Mouse (Mus musculus) layer of hippocampus, postnatal 14 days (tissue): ENCODE measurements around the gene Egfem1. TPM values are rescaled to one million over a fixed set of nuclear protein-coding genes. Genes with fewer than 3 reads are reported as not detected.

Experiments used
- DNase-seq, 2 experiments: peaks; one replicate each; pipeline ENCODE4 v3.0.0; 2021 to 2022; ENCODE audit warnings: low spot score in 2 of 2, mixed read lengths in 1 of 2
- total RNA-seq, 2 experiments: library from RNA; stranded (reverse); gene quantifications; 2 replicates each; pipeline ENCODE4 v1.2.3; 2021

The Egfem1 gene
- total RNA-seq, 2 experiments from 2014 or later: 27.4 to 27.7 TPM

DNA sequence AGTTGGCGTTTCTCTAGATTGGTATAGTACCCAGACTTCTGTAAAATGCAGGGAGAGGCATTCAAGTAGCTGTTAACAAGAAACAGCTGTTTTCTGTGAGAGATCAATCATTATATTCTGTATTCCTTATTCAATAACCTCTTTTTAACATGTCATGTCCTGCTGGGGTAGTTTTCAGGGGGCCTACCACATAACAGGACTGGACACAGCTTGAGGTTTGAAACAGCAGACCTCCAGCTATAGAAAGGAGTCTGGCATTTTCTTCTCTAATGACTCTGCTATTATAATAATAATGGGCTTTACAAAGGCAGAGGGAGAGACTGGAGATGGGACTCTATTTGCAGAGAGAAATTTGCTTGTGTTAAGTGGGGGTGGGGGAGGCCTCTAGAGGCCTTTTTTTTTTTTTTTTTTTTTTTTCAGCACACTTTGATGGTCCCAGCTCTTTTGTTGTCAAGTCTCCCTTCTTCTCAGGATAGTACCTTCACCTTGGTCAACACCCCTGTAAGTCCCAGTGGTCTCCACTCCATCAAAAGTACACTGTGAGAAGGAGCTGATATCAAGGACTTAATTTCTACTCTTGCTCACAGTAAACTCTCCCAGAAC lies 459.8 kb downstream of the Egfem1 start:
- no peak for DNase-seq

DNA sequence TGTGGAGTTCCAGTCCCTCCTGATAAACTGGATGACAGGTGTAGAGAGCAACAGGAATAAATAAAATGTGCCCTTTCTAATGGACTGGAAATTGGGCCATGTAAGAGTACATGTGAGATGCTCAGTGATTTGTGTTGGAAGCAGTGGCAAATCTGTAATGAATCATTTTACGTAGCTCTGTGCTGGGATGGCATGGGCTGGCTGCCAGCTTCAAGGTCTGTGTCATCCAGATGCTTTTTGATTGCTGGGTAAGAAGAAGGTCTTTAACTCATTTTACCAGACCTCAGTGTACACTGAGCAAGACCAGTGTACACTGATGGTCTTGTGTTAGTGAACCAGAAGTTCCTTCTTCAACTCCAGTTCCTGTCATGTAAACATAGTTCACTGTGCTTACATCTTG lies 462.2 kb downstream of the Egfem1 start:
- DNase-seq: no peak

DNA sequence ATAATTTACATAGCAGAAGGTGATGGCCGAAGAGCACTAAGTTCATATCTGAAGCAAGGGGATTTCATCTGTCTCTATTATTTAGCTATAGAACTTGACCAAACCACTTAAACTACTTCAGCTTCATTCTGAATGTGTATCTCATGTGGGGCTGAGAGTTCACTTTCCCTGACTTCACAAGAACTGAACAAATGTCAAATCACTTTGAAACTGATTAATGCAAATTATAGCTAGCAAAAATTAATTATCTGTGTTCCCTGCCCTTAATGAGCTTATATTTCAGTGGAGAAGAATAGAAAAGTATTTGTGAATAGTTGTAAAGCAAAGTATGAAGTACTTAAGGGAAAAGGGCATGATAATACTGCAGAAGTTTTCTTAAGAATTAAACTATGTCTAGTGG lies 481.3 kb downstream of the Egfem1 start:
- DNase-seq: no peak

- DNase-seq: peak in 1 of 2 experiments; percentile 48
These were observed 496.4 kb downstream of the Egfem1 start for GRCm38 (mm10) chr3:29578055-29578860.

DNA sequence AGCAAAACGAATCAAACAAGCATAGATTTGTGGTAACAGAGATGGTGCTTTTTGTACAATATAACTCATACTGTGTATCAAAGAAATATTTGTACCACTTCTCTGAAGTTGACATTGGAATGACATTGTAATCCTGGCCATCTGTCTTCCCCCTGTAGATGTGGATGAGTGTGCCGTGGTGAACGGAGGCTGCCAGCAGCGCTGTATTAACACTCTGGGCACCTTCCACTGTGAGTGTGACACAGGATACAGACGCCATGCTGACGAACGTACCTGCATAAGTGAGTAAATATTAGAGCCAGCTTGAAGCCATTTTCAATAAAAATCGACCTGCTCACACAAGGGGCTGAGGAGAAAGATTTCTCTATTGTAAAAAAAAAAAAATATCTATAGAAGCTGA lies 500.9 kb downstream of the Egfem1 start:
- no peak for DNase-seq

DNA sequence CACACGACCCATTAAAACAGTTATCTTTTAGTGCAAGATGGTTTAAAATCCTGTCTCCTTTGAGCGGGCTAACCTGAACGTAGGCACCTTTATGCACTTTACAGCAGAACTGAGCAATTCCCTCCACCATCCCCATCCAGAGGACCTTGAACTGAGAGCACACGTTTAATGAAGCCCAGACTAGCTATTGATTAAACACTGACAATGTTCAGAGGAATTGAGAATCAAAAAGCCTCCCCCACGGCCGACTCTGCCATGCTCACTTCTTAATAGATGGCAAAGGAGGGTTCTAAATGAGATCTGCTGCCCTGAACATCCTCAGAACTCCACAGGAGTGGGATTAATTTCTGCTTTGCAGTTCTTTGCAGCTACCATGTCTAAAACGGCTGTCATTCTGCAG lies 520.3 kb downstream of the Egfem1 start:
- no peak for DNase-seq

- DNase-seq: peak; percentile 21 to 50
These were observed 526.9 kb downstream of the Egfem1 start for GRCm38 (mm10) chr3:29608713-29609112.

GRCm38 (mm10) chr3:29609174-29609573 lies 527.4 kb downstream of the Egfem1 start:
- DNase-seq: no peak

DNA sequence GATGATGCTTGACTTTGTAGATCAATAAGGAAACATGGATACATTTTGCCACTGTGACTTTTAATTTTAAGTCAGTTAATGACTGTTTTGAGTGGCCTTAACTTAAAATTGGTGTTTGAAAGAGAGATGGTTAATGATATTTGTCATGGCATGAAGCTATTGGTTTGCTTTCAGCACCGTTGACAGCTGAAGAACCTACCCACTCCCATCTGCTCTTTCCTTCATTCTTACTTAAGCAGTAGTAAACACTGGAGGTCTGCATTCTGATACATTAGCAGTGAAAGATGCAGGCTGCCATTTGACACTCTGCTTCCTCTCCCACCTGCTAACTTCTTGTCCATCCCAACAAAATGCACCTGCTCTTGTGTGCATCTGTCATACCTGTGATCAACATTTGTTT lies 537.8 kb downstream of the Egfem1 start:
- peak in 1 of 2 experiments; percentile 29 for DNase-seq

DNA sequence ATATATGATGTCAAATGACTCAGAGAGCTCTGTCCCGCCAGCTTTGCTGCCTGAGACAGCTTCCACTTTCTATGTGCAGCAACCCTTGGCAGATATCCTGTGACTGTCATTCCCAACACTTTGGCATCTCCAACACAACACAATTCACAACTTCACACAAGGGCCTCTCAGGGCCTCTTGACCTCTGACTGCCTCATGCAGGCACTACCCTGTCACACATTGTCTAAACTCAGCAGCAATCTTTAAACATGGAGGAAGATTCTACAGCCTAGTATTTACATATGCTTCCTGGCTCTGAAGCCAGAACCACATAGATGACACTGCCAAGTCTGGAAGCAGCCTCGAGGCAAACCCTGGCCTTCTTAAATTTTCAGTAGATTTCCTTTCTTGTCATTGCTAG lies 558.0 kb downstream of the Egfem1 start:
- DNase-seq: no peak

DNA sequence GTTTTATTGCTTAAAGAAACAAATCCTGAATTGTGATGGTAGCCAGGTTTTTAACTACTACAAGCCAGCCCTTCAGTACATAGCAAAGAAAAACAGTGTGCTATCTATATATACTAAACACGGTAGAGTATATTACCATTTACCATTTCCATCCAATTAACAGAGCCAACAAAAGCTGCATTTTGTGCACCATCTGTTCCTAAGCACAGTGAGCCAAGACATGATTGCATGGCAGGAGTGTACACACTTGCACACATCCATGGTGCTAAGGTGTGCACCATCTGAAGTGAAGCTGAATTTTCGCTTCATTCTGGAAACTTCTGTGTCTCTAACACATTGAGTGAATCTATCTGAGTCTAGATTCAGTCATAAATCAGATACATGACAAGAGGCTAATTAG lies 585.0 kb downstream of the Egfem1 start:
- no peak for DNase-seq

GRCm38 (mm10) chr3:29689367-29690285 lies 607.8 kb downstream of the Egfem1 start:
- DNase-seq: peak in 1 of 2 experiments; percentile 70

- no peak for DNase-seq
These were observed 619.3 kb downstream of the Egfem1 start for GRCm38 (mm10) chr3:29701126-29701525.

DNA sequence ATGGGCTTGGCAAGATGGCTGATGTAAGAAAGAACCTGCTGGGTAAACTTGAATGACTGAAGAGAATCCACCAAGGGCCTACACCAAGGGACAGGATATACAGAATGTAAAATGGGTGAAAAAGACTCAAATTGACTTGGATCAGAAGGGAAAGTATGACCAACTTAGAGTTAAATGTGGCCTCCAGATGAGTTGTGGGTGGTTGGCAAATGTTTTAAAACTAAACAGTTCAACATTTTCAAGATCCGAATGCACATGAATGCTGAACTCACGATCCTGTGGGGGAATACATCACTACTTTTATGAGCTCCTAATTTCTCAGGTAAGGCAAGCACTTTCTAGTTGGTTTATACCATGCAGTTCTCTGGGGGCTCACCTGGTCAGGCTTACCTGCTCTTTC lies 625.0 kb downstream of the Egfem1 start:
- no peak for DNase-seq

DNA sequence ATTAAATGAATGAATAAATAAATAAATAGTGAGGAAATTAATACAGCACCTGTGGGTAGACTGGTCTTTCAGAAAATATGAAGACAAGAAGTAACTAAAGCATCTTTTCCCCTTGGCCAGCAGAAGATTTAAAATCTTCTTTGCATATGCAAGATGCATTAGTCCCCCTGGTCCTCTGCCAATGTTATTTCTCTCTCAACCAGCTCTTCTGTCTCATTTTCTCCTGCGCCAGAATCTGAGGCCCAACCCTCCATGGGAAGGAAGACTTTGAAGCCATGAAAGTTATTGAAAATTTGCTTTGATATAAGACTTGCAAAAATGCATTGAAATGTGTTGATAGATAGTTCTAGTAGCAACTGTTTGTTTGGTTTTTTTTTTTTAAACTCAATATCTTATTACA lies 625.6 kb downstream of the Egfem1 start:
- DNase-seq: no peak

GRCm38 (mm10) chr3:29726376-29726967 lies 644.6 kb downstream of the Egfem1 start:
- DNase-seq: peak in 1 of 2 experiments; percentile 73

DNA sequence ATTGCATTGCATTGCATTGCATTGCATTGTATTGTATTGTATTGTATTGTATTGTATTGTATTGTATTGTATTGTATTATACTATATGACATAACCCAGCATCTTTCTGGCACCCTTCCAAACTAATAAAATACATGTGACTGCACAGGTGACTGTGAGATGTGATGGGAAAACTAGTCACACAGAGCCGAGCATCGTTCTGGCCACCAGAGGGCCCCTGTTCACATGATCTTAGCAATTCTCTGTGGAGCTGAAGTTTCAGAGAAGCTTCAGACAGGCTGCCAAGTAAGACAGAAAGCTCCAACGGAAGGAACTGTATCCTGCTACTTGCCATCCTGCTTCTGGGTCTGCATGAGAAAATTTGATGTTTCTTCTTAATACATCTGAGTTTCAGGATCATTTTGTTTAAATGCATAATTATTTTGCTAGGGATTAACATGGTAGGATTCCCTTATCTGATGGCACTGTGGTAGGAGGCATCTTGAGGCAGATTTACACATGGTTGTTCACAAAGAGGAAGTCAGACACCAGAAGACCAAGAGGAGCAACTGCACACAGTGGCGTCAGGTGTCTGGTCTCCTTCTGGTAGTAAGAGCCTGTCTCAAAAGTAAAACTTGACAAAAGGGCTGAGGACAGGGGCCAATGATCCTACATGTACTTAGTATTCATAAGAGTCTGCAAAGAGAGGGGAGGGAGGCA lies 648.4 kb downstream of the Egfem1 start:
- DNase-seq: peak in 1 of 2 experiments; percentile 34

GRCm38 (mm10) chr3:29731509-29731908 lies 649.7 kb downstream of the Egfem1 start:
- DNase-seq: no peak

- DNase-seq: no peak
These were observed 650.8 kb downstream of the Egfem1 start for GRCm38 (mm10) chr3:29732626-29733025.

DNA sequence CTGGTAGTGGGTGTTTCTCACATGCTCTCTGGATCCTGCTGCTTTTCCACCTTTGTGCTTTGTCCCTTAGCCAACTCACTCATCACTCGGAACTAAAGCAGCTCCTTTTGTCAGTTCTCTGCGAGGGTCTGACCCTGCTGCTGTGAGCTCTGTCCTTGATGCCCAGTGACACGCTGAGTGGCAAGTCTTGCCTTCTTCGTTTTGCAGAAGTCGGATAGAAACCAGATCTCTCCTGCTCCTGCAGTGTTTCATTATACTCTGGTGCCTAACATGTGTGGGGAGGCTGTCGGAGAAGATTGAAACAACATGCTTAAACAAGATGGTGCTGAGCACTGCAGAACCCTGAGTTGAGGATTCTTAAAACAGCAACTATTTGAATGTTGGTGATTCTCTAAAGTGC lies 652.4 kb downstream of the Egfem1 start:
- DNase-seq: no peak

- DNase-seq: peak in 1 of 2 experiments; percentile 22
These were observed 657.5 kb downstream of the Egfem1 start for GRCm38 (mm10) chr3:29739292-29739691.
